Mouse (Mus musculus) kidney, postnatal 0 days (tissue): Measurements from ENCODE around the gene Fa2h. TPM values are rescaled to one million over a fixed set of nuclear protein-coding genes. Genes with fewer than 3 reads are reported as not detected.

Source experiments
- ATAC-seq: fragments of 200-750 bp; cut with Nextera tagmentation; replicated peaks from 2 replicates; pipeline ENCODE4 v1.8.0; 2017; ENCODE audit warnings: low read depth, moderate number of reproducible peaks, moderate TSS enrichment, moderate library complexity; ENCODE audit not compliant: low FRiP score
- DNase-seq: peaks from one replicate; pipeline ENCODE4 v3.0.0-alpha.2; 2016; ENCODE audit warnings: low spot score
- H3K27ac ChIP-seq: fragments of 300-500 bp; sonication (generic); 2 replicates; pipeline ENCODE4 v1.5.1; 2014; ENCODE audit warnings: mild to moderate bottlenecking
- H3K27me3 ChIP-seq: fragments of 300-500 bp; sonication (generic); 2 replicates; pipeline ENCODE4 v1.6.1; 2014; ENCODE audit warnings: low read length, mixed read lengths; ENCODE audit not compliant: insufficient read depth
- H3K36me3 ChIP-seq: fragments of 300-500 bp; sonication (generic); 2 replicates; pipeline ENCODE4 v1.6.1; 2014; ENCODE audit warnings: low read length, mixed read lengths; ENCODE audit not compliant: insufficient read depth
- H3K4me1 ChIP-seq: fragments of 300-500 bp; sonication (generic); replicated peaks from 2 replicates; pipeline ENCODE4 v1.6.1; 2014; ENCODE audit warnings: antibody characterized with exemption, low read length, mixed read lengths; ENCODE audit not compliant: insufficient read depth
- H3K4me2 ChIP-seq: fragments of 300-500 bp; sonication (generic); 2 replicates; pipeline ENCODE4 v1.6.1; 2014; ENCODE audit warnings: mild to moderate bottlenecking, low read length, moderate library complexity, mixed read lengths
- H3K4me3 ChIP-seq: fragments of 300-500 bp; sonication (generic); replicated peaks from 2 replicates; pipeline ENCODE4 v1.5.1; 2014; ENCODE audit warnings: low read depth, low read length
- H3K9ac ChIP-seq: fragments of 300-500 bp; sonication (generic); 2 replicates; pipeline ENCODE4 v1.6.1; 2014; ENCODE audit warnings: low read depth, low read length
- H3K9me3 ChIP-seq: fragments of 300-500 bp; sonication (generic); replicated peaks from 2 replicates; pipeline ENCODE4 v1.6.1; 2016; ENCODE audit warnings: low read length, inconsistent platforms, mixed read lengths
- CTCF ChIP-seq: IDR thresholded peaks from 2 replicates; pipeline ENCODE4 v1.5.1; 2016; ENCODE audit warnings: antibody characterized with exemption, low read depth, mild to moderate bottlenecking, moderate library complexity
- WGBS: fragments of 180-500 bp; shearing (Covaris S2); extraction: QIAGEN DNeasy Blood & Tissue Kit; methylation state at CpG from one replicate; pipeline ENCODE4 v1.1.7; 2014; 5-methylcytosine and 5-hydroxymethylcytosine counted together
- polyA plus RNA-seq: library from polyadenylated mRNA; unstranded; fragments of >200 nt; fragmentation: Nextera tagmentation; extraction: Ambion mirVana; gene quantifications from 2 replicates; pipeline ENCODE4 v1.2.1, GENCODE M21; 2015

Gene Fa2h
- polyA plus RNA-seq, 1 experiment from 2014 or later = 5.4 TPM

- TF ChIP-seq CTCF = no peak
- under 1% methylated on average over 28 of the region's 28 CpGs for WGBS
- Histone ChIP-seq H3K27me3 (no peaks in the 10 kb centered on the region), H3K9ac (peak overlapping the region; percentile 89), H3K36me3 (peaks cover 16% of the 10 kb centered on the region; the same call in 1 of the 2 replicates), H3K4me2 (peak overlapping the region; percentile 68), H3K27ac (peak overlapping the region; percentile 93), H3K4me3 (peak overlapping the region; percentile 93), H3K9me3 (no peaks in the 10 kb centered on the region), H3K4me1 (no peaks in the 10 kb centered on the region)
- DNase-seq (peak; percentile 52), ATAC-seq (no peak)
Measured at GRCm38 (mm10) chr8:111299363-111299820, 94.2 kb downstream of the Fa2h start.

DNA sequence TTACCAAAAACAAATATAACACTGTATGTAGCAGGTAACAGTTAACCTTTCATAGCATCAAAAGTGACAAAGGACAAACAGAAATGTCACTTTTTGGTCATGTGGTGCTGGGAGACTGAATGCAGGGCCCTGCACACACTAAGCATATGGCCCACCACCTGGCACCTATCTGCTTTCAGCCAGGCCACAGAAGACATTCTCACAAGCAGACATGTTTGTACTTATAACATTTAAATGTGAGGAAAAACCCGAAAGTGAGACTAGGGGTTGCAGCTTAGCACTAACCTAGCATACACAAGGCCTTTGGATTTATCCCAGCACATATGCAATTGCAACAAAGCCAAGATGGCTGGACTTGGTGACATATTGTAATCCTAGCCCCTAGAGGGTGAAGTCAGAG lies 95.6 kb downstream of the Fa2h start:
- TF ChIP-seq CTCF = no peak
- Histone ChIP-seq H3K27ac (no peak overlapping the region), H3K4me1 (no peaks in the 10 kb centered on the region), H3K36me3 (peaks cover 29% of the 10 kb centered on the region; the same call in 1 of the 2 replicates), H3K9ac (no peak overlapping the region), H3K4me2 (peak overlapping the region; percentile 0; the same call in 1 of the 2 replicates), H3K9me3 (no peaks in the 10 kb centered on the region), H3K27me3 (no peaks in the 10 kb centered on the region), H3K4me3 (no peak overlapping the region)
- 82% methylated on average over 1 of the region's 1 CpGs for WGBS
- ATAC-seq (no peak), DNase-seq (no peak)

Other genes with a start within 250 kb of the Fa2h start
- gene Glg1, start 134.6 kb downstream of the Fa2h start, polyA plus RNA-seq = 63.0 and 66.1 TPM in 2 replicates
- 24.7 and 30.9 TPM in 2 replicates for gene Rfwd3, start 93.6 kb downstream of the Fa2h start, polyA plus RNA-seq
- gene Mlkl, start 55.6 kb downstream of the Fa2h start, polyA plus RNA-seq = 2.5 and 3.1 TPM in 2 replicates
- 3.2 TPM in 2 replicates for gene Wdr59, start 128.3 kb upstream of the Fa2h start, polyA plus RNA-seq
- gene Znrf1, start 142.3 kb upstream of the Fa2h start, polyA plus RNA-seq = 17.9 and 22.5 TPM in 2 replicates
- gene Ldhd, start 236.6 kb upstream of the Fa2h start, polyA plus RNA-seq = 3.9 and 4.5 TPM in 2 replicates
- 15.9 and 17.2 TPM in 2 replicates for gene Zfp1, start 249.6 kb upstream of the Fa2h start, polyA plus RNA-seq